Mouse (Mus musculus): ENCODE data around the gene Babam1.

The Babam1 gene

DNA sequence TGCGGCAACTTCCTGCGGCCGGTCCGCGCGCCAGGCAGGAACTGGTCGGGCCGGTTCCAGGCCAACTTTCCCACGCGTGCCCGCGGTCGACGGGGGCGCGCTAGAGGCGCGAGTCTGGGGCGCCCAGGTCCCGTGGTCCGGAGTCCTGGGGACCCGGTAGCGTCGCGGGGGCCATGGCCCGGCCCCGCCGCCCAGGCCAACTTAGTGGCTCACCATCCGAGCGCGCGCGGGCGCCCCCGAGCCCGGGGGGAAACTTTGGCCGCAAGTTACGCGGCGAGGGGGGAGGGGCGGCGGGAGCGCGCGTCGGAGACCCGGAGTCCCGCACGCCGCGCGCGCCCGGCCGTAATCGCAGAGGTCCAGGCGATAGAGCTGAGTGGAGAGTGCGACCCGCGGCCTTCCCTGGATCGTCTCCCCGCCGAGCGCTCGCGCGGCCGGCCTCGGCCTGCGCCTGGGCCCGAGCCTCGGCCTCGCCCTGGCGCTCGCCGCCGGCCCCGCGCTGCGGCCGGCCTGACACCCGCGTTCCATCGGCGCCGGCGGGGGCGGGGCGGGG is 15.2 kb upstream of the Babam1 start, which contains the start of gene Nr2f6:
Gene Nr2f6, minus strand, starts transcription at position 540 of the 550 bp plus-strand sequence.
- DNase-seq (ENCODE audit: low read depth, low spot score) = peak; percentile 85

DNA sequence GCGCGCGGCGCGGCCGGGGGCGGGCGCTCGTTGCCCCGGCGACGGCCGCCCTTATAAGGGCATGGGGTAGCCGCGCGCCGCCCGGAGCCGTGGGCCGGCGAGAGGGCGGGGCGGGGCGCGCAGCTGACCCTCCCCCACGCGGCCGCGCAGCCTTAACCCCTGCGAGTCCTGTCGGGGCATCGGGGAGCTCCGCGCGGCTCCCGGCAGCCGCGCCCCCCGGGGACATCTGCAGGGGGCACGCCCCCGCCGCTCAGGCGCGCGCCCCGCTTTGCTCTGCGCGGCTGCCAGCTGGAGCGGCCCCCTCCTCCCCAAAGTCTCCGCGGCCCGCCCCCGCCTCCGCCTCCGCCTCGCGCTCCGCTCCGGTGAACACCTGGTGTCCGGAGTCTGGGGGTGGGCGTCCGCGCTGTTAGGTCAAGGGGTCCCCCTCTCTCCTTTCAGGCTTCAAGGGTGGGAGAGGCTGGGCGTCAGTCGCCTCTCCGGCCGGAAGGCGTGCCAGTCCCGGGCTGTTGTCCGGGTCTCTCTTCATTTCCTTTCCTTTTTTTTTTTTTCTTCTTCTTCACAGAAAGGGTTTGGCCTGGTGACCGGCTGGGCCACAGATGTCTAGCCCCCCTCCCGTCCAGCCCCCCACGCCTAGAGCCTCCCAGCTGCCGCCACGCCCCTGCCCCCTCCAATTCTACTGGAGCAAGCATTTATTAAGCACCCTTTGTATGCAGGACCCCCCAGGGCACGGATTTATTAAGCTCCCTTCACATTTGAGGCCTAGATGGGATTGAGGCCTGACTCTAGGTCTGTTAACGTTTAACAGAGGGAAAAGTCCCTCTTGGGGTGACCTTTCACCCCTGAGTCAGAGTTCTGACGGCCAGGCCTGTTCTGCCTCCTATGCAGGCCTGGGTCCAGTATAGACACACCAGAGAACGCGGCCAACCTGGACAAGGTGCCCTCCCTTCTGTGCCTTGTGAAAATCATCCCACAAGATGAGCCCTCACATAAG is 14.4 kb upstream of the Babam1 start:
- DNase-seq (ENCODE audit: low read depth, low spot score) = peak; percentile 87

DNA sequence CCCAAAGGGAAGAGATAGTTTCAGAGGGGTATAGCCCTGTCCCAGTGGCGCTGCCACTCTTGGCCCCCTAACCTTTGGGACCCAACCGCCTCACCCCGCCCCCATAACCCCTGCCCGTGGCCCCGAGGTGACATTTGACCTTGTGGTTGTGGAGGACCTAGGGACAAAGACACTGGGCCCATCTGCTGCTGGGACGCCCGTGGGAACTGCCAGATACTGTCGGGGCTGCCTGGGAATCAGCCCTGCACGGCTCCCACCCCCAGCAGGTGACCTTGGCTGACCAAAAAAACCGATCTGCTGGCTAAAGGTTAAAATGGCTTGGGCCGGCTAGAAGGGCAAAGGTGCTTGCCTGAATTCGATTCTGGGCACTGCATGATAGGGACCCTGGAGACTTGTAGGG is 13.3 kb upstream of the Babam1 start:
- no peak for DNase-seq (ENCODE audit: low read depth, low spot score)

DNA sequence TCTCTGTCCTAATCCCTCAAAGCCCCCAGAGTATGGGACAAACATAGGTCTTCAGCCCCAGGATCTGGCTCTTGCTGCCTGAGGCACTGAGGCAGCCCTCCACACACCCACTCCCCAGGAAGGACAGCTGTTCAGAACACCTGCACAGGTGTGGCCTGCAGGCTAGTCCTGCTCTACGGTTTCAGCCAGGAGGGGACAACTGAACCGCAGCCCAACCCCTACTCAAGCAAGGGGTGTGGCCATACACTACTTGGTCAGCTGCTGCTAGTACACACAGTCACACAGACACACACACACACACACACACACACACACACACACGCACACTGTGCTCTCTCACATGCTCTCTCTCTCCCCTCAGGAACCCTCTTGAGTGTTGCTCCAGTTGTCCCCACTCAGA is 12.8 kb upstream of the Babam1 start:
- peak; percentile 27 for DNase-seq (ENCODE audit: low read depth, low spot score)

DNA sequence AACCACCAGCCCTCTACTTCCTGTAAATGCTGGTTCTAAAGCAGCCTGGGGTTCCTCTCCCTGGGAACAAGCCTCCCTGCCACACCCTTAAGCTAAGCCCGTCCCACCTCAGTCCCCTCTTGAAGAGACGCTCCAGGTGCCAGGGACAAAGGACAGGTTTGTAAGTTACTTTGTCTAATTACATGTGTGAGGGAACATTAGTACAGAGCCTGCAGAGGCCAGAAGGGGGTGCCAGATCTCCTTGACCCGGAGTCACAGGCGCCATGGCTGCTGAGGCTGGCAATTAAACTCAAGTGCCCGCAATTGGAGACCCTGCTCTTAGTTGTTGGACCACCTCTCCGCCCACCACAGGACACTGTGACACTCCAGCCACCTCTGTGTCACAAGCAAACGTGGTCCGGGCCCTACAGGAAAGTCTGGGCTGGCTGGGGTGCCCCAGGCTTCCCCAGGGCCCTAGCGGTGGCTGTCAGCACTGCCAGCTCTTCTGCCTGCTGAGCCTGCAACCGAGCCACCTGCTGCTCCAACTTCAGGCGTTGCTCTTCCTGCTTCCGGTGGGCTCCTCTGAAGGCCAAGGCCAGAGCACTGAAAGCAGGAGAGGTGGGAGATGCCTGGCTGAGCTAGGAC is 11.3 kb upstream of the Babam1 start:
- peak; percentile 84 for DNase-seq (ENCODE audit: low read depth, low spot score)

DNA sequence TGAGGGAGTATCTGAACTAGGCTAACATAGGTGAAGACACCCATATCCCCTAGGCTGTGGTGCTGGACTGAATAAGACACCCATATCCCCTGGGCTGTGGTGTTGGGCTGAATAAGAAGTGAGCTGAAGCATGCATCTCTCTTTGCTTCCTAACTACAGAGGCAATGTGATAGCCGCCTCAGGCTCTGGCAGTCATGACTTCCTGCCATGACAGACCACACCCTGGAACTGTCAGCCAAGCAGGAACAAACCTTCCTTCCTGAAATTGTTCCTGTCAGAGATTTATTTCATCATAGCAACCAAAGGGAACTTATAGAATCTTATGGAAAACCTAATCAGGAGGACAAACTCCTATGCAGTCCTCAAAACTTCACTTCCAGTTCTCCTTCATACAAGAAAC is 8.4 kb upstream of the Babam1 start:
- DNase-seq (ENCODE audit: low read depth, low spot score) = no peak

DNA sequence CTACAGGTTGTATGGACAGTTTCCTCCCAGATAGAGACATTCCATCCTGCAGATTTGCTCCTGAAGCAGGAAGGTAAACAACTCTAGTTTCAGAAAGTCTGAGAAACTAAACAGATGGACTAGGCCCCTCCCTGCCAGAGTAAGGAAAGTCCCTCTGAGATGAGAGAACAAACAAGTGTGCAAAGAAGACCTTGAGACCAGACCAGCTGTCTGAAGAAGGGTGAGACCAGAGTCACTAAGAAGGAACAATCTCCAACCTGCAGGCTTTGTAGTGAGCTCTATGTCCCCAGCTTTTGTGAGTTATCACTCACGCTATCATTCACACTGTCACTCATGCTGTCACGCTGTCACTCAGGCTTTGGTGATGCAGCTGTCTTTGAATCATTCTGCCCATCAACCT is 5.0 kb upstream of the Babam1 start:
- peak; percentile 78 for DNase-seq (ENCODE audit: low read depth, low spot score)

DNA sequence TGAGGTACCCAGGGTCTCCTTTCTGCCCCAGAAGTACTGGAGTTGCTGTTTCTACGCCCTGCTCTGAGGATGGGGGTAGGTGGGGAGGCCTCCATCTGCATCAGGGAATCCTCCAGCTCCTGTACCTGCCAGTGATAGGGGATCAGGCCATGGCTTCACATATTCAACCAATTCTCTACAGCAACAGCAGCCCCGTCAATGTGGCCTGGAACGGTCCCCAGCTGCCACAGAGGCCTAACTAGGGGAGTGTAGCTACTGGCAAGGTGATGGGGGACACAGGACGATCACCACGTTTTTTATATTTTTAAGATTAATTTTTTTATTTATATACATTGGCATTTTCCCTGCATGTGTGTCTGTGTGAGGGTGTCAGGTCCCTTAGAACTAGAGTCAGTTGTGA is 4.3 kb upstream of the Babam1 start:
- no peak for DNase-seq (ENCODE audit: low read depth, low spot score)

DNA sequence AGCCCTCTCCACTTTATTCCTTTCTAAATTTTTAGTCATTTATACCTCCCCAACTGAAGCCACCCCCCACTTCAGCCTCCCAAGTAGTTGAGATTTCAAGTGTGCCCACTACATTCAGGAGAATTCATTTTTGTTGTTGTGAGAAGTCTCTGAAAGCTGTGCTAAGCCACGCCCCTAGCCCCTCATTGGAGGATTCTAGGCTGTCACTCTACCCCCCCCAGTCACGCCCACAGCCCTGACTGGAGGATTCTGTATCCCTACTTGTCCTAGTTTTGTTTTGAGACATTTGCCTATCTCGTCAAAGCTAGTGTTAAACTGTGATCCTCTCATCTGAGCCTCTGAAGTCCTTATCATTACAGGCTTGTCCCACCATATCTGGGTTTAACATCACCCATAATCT is 3.8 kb upstream of the Babam1 start:
- peak; percentile 80 for DNase-seq (ENCODE audit: low read depth, low spot score)

DNA sequence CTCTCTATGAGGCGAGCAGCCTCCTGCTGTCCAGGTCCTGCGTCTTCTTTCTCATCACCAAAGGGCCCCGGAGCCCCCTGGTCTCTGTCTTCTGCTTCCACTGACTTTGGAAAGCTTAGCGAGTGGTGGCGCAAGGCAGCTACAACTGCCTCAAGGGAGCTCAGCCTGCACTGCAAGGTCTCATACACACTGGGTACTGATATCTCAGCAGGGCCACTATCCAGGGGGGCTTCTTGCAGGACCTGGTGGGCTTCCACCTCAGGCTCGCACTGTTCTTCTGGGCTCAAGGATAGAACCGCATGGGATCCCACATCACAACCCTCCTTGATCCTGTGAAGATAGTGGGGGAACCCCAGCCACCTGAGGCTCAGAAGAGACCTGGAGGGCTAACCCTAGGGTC is 2.2 kb upstream of the Babam1 start:
- no peak for DNase-seq (ENCODE audit: low read depth, low spot score)

DNA sequence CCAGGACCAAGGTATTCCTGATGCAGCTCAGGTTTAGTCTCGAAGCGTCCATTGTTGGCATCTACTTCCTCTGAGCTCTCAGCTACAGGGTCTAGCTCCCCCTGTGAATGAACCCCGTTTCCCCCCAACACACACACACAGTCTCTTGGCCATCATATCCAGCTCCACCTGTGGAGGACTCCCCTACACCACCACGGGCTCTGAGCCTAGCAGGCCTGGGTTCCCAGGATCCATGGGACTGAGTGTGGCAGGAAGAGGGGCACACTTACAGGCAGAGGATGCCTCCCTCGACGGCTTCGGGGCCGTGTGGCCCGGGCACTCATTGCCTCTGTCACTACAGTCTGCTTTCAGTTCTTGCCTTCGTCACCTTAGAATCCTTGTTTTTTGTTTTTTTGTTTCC is 1.6 kb upstream of the Babam1 start:
- no peak for DNase-seq (ENCODE audit: low read depth, low spot score)

DNA sequence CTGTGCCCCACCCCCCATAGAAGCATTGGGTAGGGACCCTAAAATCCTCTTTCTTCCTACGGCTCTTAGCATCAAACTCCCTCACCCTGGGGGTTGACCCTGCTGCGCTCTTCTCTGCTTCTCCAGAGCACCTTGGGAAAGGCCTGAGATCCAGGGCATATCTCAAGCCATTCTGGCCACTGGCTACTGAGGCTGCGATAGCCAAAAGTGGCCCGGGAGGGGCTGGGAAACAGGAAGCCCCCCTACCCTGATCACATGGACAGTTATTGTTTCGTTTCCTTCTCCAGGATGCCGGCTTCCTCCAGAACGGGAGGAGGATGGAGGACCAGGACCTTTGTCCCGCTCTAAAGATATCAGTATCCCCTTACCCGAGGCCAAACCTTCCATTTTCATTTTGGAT is 1.0 kb upstream of the Babam1 start, which contains the start of gene Ushbp1:
Gene Ushbp1, minus strand, starts transcription at position 174 of the 400 bp plus-strand sequence.
- DNase-seq (ENCODE audit: low read depth, low spot score) = no peak

DNA sequence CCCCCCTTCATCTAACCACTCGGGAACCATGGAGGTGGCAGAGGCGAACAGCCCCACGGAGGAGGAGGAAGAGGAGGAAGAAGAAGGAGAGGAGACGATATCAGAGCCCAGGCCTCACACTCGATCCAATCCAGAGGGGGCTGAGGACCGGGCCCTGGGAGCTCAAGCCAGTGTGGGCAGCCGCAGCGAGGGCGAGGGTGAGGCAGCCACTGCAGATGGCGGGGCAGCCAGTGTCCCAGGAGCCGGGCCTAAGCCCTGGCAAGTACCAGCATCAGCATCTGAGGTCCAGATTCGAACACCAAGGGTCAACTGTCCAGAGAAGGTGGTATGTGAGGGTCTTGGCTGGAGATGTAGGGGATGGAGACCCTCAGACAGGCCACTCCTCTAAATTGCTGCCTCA is 1.0 kb downstream of the Babam1 start:
- no peak for DNase-seq (ENCODE audit: low read depth, low spot score)

DNA sequence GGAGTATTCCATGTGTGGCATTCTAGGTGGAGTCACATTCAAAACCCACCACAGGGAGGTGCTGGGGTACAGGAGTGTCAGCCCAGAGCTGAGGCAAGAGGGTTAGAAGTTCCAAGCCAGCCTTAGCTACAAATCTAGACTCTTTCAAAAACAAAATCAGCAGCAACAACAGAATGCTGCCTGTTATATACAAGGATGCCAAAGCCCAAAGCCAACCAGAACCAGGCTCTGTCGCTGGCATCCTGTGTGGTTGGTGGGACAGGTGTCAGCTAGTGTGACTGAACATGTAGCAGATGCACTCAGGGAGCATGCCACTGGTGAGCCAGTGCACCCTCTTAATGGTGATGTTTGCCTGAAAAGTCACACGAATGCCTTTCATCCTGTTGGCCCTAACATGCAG is 4.2 kb downstream of the Babam1 start:
- no peak for DNase-seq (ENCODE audit: low read depth, low spot score)

DNA sequence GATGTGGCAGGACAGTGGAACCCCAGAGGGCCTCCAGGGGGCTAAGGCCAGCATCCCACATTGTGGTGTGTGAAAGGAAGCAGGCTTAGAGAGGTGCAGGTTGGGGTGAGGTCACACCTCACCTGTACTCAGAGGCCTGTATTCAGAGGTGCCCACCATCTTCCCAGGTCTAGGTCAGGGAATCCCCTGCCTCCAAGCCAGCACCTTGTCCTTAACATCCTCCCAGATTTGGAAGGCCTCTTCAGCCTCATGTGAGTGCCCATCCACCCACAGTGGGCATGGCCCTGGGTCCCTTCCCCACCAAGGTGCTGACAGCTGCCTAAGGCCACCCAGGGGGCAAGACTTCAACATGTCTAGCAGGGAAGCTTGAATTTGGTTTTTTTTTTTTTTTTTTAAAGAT is 4.8 kb downstream of the Babam1 start:
- DNase-seq (ENCODE audit: low read depth, low spot score) = no peak

DNA sequence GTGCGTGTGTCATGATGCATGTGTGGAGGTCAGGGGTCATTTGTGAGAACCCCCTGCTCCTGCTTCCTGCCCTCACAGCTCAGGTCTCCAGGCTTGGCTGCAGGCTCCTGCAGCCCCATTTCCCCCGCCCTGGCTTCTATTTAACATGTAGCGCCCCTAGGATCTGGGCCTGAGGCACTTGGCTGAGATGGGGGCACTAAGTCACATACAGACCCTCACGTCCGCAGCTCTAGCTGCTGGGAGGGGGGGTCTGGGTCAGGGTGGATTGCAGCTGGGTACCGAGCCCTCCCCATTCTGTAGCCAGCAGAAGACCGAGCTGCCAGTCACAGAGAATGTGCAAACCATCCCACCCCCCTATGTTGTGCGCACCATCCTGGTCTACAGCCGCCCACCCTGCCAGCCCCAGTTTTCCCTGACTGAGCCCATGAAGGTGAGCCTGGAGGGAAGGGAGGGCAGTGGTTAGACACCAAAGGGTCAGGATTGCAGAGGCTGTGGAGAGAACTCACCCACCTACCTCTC is 5.8 kb downstream of the Babam1 start:
- DNase-seq (ENCODE audit: low read depth, low spot score) = no peak

DNA sequence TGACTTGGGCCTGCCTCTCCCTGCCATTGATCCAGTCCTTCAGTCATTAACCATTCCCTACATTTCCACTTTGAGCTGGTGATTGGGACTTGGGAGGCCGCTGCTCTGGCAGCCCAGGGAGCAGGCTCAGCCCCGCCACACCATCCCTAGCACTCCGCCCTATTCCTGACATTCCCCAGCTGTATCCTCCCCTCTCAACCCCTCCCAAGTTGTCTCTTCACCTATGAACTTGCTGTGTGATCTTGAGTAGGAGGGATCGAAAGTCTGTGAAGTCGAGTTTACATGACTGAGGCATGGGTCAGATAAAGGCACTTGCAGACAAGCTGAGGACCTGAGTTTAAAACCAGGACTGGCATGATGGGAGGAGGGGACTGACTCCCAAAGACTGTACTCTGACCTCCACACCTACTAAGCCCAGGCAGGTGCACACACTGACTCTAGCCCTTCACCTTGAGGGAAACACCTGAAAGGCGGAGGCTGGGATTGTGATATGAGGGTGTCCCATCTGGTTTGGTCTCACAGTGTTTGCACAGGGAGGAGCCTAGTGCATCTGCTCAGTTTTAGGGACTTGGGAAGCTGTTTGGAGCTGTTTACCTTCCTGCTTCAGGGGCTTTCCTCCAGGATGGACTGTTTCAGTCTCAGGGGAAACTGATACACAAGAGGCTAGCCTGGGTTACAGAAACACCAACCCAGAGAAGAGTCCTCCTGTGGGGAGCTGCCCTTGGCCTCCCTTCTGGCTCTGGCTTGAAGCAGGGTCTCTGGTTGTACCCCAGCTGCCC is 6.6 kb downstream of the Babam1 start:
- no peak for DNase-seq (ENCODE audit: low read depth, low spot score)

DNA sequence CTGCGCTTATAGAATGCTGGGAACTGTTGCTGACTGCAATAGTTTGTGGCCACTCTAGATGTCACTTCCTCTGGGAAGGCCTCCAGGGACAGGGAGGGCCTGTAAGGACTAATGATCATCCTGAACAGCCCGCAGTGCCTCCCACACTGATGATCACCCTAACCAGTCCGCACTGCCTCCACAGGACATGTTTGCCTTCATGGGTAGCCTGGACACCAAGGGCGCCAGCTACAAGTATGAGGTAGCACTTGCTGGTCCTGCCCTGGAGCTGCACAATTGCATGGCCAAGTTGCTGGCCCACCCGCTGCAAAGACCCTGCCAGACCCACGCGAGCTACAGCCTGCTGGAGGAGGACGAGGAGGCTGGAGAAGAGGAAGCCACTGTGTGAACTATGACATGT is 7.3 kb downstream of the Babam1 start:
- no peak for DNase-seq (ENCODE audit: low read depth, low spot score)

DNA sequence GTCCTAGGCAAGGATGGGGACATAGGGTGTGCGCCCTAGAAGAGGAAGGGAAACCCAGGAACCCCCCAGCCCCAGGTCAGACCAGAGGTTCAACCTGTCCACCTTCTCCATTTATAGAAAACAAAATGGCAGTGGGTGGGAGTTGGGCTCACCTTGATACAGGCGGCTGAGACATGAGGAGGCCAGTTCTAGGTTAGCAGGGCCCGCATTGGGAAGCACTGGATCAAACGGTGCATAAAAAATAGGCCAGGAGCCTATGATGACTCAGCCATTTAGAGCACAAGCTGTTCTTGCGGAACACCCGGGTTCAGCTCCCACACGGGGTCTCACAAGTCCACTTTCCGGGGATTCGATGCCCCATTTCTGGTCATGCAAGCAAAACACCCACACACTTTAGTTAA is 8.3 kb downstream of the Babam1 start:
- DNase-seq (ENCODE audit: low read depth, low spot score) = peak; percentile 66

DNA sequence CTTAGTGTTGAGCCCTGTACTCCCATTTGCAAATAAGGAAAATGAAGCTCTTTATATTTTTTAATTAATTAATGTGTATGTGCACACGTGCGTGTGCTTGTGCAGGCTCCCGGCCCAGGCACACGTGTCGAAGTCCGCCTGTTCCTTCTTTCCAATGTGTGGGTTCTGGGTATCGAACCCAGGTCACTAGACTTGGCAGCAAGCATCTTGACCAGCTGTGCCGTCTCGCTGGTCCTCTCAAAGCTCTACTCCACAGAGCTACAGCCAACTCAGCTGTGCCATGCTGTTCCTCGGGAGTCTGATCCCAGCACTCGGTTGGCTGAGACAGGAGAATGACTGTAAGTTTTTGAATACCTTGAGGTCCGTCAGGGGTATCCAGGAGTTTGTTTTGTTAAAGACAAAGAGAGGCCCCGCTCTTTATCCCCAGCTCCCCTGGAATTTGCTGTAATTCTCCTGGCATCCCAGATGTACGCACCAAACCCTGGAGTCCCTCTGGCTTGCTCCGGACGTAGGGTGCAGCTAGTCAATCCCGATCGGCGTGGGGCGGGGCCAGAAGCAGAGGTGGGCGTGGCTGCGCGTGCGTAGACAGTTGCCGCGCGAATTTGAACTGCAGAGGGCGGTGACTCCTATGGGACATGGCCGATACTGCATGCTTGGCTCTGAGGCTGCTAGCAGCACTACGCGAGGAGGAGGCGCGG is 8.9 kb downstream of the Babam1 start, which contains the start of gene Ankle1:
Gene Ankle1, plus strand, starts transcription at position 610 of the 698 bp plus-strand sequence.
- peak; percentile 96 for DNase-seq (ENCODE audit: low read depth, low spot score)
